Mouse (Mus musculus) stomach, embryonic 14.5 days (tissue): ENCODE measurements around the gene Ankrd11. TPM values are rescaled to one million over a fixed set of nuclear protein-coding genes. Genes with fewer than 3 reads are reported as not detected.
A peak's percentile ranks its signal among the peaks of the same experiment; 100 is the strongest.

Experiments
- ATAC-seq: fragments of 200-750 bp; cut with Nextera tagmentation; 2 replicates; pipeline ENCODE4 v1.8.0; 2017; ENCODE audit warnings: low read depth, moderate TSS enrichment; ENCODE audit not compliant: insufficient number of reproducible peaks, insufficient read depth, low FRiP score
- H3K27ac ChIP-seq: fragments of 300-500 bp; sonication (generic); 2 replicates; pipeline ENCODE4 v1.5.1; 2014; ENCODE audit warnings: mild to moderate bottlenecking, low read length, moderate library complexity, mixed read lengths
- H3K27me3 ChIP-seq: fragments of 300-500 bp; sonication (generic); 2 replicates; pipeline ENCODE4 v1.6.1; 2014; ENCODE audit warnings: low read length, control low read depth, mixed read lengths; ENCODE audit not compliant: control insufficient read depth, insufficient read depth
- H3K36me3 ChIP-seq: fragments of 300-500 bp; sonication (generic); 2 replicates; pipeline ENCODE4 v1.6.1; 2014; ENCODE audit warnings: mild to moderate bottlenecking, control low read depth, low read length, moderate library complexity, mixed read lengths; ENCODE audit not compliant: control insufficient read depth, insufficient read depth
- H3K4me1 ChIP-seq: fragments of 300-500 bp; sonication (generic); 2 replicates; pipeline ENCODE4 v1.6.1; 2014; ENCODE audit warnings: low read length, control low read depth, mixed read lengths; ENCODE audit not compliant: control insufficient read depth, insufficient read depth
- H3K4me2 ChIP-seq: fragments of 300-500 bp; sonication (generic); replicated peaks from 2 replicates; pipeline ENCODE4 v1.6.1; 2014; ENCODE audit warnings: low read depth, low read length, control low read depth
- H3K4me3 ChIP-seq: fragments of 300-500 bp; sonication (generic); 2 replicates; pipeline ENCODE4 v1.5.1; 2014; ENCODE audit warnings: low read depth, low read length, control low read depth
- H3K9ac ChIP-seq: fragments of 300-500 bp; sonication (generic); replicated peaks from 2 replicates; pipeline ENCODE4 v1.6.1; 2014; ENCODE audit warnings: low read depth, mild to moderate bottlenecking, control low read depth, low read length, moderate library complexity, mixed read lengths
- H3K9me3 ChIP-seq: fragments of 300-500 bp; sonication (generic); 2 replicates; pipeline ENCODE4 v1.6.1; 2016; ENCODE audit warnings: low read depth, low read length, control low read depth; ENCODE audit not compliant: control insufficient read depth
- WGBS: fragments of 180-500 bp; shearing (Covaris S2); extraction: QIAGEN DNeasy Blood & Tissue Kit; methylation state at CpG from one replicate; pipeline ENCODE4 v1.1.7; 2014; 5-methylcytosine and 5-hydroxymethylcytosine counted together
- polyA plus RNA-seq: library from polyadenylated mRNA; unstranded; fragments of >200 nt; fragmentation: Nextera tagmentation; extraction: Ambion mirVana; gene quantifications from 2 replicates; pipeline ENCODE4 v1.2.1, GENCODE M21; 2014

Ankrd11 gene
- 52.5 and 55.5 TPM in 2 replicates for polyA plus RNA-seq

- Histone ChIP-seq H3K4me1 (peaks cover 23% of the 10 kb centered on the region), H3K27ac (peak within 1 kb of the TSS; percentile 96), H3K4me3 (peak within 1 kb of the TSS; percentile 99), H3K9me3 (no peaks in the 10 kb centered on the region), H3K9ac (peak within 1 kb of the TSS; percentile 99), H3K27me3 (no peaks in the 10 kb centered on the region), H3K36me3 (peaks cover 4% of the 10 kb centered on the region; the same call in 1 of the 2 replicates), H3K4me2 (peak within 1 kb of the TSS; percentile 77)
- ATAC-seq = peak; percentile 98
- WGBS = under 1% methylated on average over 91 of the region's 91 CpGs
Observed at GRCm38 (mm10) chr8:123042158-123042973, at the start of gene Ankrd11. TSS of gene Ankrd11 (minus strand) at chr8:123042277.

- Histone ChIP-seq H3K4me1 (no peaks in the 10 kb centered on the region), H3K4me3 (no peak overlapping the region), H3K4me2 (no peak overlapping the region), H3K9ac (no peak overlapping the region), H3K9me3 (no peaks in the 10 kb centered on the region), H3K27me3 (no peaks in the 10 kb centered on the region), H3K36me3 (peaks cover 65% of the 10 kb centered on the region), H3K27ac (no peak overlapping the region)
- 88% methylated on average over 9 of the region's 9 CpGs for WGBS
- ATAC-seq = no peak
Observed at GRCm38 (mm10) chr8:123087289-123087688, 45.2 kb upstream of the Ankrd11 start.

GRCm38 (mm10) chr8:123083610-123084009 lies 41.5 kb upstream of the Ankrd11 start:
- Histone ChIP-seq H3K36me3 (peaks cover 62% of the 10 kb centered on the region), H3K9me3 (no peaks in the 10 kb centered on the region), H3K9ac (no peak overlapping the region), H3K4me3 (no peak overlapping the region), H3K4me1 (no peaks in the 10 kb centered on the region), H3K27me3 (no peaks in the 10 kb centered on the region), H3K4me2 (no peak overlapping the region), H3K27ac (no peak overlapping the region)
- no peak for ATAC-seq
- WGBS = 89% methylated on average over 12 of the region's 12 CpGs

GRCm38 (mm10) chr8:123082993-123083392 lies 40.9 kb upstream of the Ankrd11 start:
- H3K4me3 ChIP-seq = no peak overlapping the region
- H3K4me1 ChIP-seq = no peaks in the 10 kb centered on the region
- no peak for ATAC-seq
- no peaks in the 10 kb centered on the region for H3K9me3 ChIP-seq
- H3K27ac ChIP-seq = no peak overlapping the region
- no peak overlapping the region for H3K4me2 ChIP-seq
- H3K9ac ChIP-seq = no peak overlapping the region
- 89% methylated on average over 6 of the region's 6 CpGs for WGBS
- H3K36me3 ChIP-seq = peaks cover 57% of the 10 kb centered on the region
- no peaks in the 10 kb centered on the region for H3K27me3 ChIP-seq

GRCm38 (mm10) chr8:123077213-123077612 lies 35.1 kb upstream of the Ankrd11 start:
- H3K4me1 ChIP-seq = no peaks in the 10 kb centered on the region
- H3K36me3 ChIP-seq = peaks cover 63% of the 10 kb centered on the region
- no peaks in the 10 kb centered on the region for H3K9me3 ChIP-seq
- no peak overlapping the region for H3K4me2 ChIP-seq
- no peak for ATAC-seq
- no peaks in the 10 kb centered on the region for H3K27me3 ChIP-seq
- H3K27ac ChIP-seq = no peak overlapping the region
- H3K9ac ChIP-seq = no peak overlapping the region
- H3K4me3 ChIP-seq = no peak overlapping the region
- WGBS = 89% methylated on average over 6 of the region's 6 CpGs

GRCm38 (mm10) chr8:123071176-123071575 lies 29.1 kb upstream of the Ankrd11 start:
- no peak for ATAC-seq
- H3K4me3 ChIP-seq = no peak overlapping the region
- H3K27me3 ChIP-seq = no peaks in the 10 kb centered on the region
- H3K9me3 ChIP-seq = no peaks in the 10 kb centered on the region
- H3K27ac ChIP-seq = no peak overlapping the region
- WGBS = 80% methylated on average over 4 of the region's 4 CpGs
- H3K36me3 ChIP-seq = peaks cover 46% of the 10 kb centered on the region
- peaks cover 8% of the 10 kb centered on the region for H3K4me1 ChIP-seq
- H3K4me2 ChIP-seq = no peak overlapping the region
- no peak overlapping the region for H3K9ac ChIP-seq

- H3K27ac ChIP-seq = peak overlapping the region; percentile 69
- no peak for ATAC-seq
Observed at GRCm38 (mm10) chr8:123066101-123066683, 24.1 kb upstream of the Ankrd11 start.

GRCm38 (mm10) chr8:123065214-123066100 lies 23.4 kb upstream of the Ankrd11 start:
- Histone ChIP-seq H3K36me3 (peaks cover 11% of the 10 kb centered on the region), H3K4me1 (peaks cover 15% of the 10 kb centered on the region), H3K27me3 (no peaks in the 10 kb centered on the region), H3K4me3 (peak overlapping the region; percentile 93), H3K9me3 (no peaks in the 10 kb centered on the region), H3K4me2 (peak overlapping the region; percentile 81), H3K9ac (peak overlapping the region; percentile 91), H3K27ac (peak overlapping the region; percentile 77)
- under 1% methylated on average over 83 of the region's 84 CpGs for WGBS
- ATAC-seq = peak; percentile 98

More at GRCm38 (mm10) chr8:123066101-123066683, 24.1 kb upstream of the Ankrd11 start:
- Histone ChIP-seq H3K4me1 (peaks cover 15% of the 10 kb centered on the region), H3K9me3 (no peaks in the 10 kb centered on the region), H3K4me3 (peak overlapping the region; percentile 93), H3K27me3 (no peaks in the 10 kb centered on the region), H3K36me3 (peaks cover 17% of the 10 kb centered on the region), H3K9ac (peak overlapping the region; percentile 91), H3K4me2 (peak overlapping the region; percentile 81)
- 35% methylated on average over 7 of the region's 7 CpGs for WGBS
